Mouse (Mus musculus) stomach, adult 2 months (tissue): ENCODE results near the gene Mapk8ip3. TPM values are rescaled to one million over a fixed set of nuclear protein-coding genes. Genes with fewer than 3 reads are reported as not detected.

Source experiments
- polyA plus RNA-seq: library from polyadenylated mRNA; depleted of rRNA; stranded (reverse); fragments of >200 nt; gene quantifications from 2 replicates; pipeline ENCODE4 v1.2.3, GENCODE M21; 2012; rRNA removed

The Mapk8ip3 gene
- 31.3 and 37.0 TPM in 2 replicates for polyA plus RNA-seq

GRCm38 (mm10) chr17:24936259-24937237 lies at the start of gene Mapk8ip3:
Gene Mapk8ip3 (minus strand): TSS chr17:24936977.

GRCm38 (mm10) chr17:24960135-24960851 lies 23.5 kb upstream of the Mapk8ip3 start, which contains the start of gene Jpt2:
Gene Jpt2 (minus strand): TSS chr17:24960689.

GRCm38 (mm10) chr17:24896241-24896992 lies 40.4 kb downstream of the Mapk8ip3 start, which contains the start of gene Nme3:
Gene Nme3 (plus strand): TSS chr17:24896500.

DNA sequence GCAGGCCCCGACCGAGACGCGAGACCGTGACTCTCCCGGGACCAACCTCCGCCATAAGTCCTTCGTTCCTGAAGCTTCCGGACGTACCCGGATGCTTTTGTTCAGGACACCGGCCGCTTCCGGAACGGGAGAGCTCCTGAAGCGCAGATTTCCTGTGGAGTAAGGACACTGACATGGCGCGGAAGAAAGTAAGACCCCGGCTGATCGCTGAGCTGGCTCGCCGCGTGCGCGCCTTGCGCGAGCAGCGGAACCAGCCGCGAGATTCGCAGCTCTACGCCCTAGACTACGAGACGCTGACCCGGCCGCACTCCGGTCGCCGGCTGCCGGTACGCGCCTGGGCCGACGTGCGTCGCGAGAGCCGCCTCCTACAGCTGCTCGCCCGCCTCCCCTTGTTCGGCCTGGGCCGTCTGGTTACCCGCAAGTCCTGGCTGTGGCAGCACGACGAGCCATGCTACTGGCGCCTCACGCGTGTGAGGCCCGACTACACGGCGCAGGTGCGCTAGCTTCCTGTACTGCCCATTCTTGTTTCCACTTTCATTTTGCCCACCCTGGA lies 41.7 kb downstream of the Mapk8ip3 start, which contains the start of the genes Eme2 and Mrps34:
Gene Eme2 (minus strand): TSS at position 93 of the 553 bp plus-strand sequence.
Gene Mrps34 (plus strand): TSS at position 122 of the 553 bp plus-strand sequence.

DNA sequence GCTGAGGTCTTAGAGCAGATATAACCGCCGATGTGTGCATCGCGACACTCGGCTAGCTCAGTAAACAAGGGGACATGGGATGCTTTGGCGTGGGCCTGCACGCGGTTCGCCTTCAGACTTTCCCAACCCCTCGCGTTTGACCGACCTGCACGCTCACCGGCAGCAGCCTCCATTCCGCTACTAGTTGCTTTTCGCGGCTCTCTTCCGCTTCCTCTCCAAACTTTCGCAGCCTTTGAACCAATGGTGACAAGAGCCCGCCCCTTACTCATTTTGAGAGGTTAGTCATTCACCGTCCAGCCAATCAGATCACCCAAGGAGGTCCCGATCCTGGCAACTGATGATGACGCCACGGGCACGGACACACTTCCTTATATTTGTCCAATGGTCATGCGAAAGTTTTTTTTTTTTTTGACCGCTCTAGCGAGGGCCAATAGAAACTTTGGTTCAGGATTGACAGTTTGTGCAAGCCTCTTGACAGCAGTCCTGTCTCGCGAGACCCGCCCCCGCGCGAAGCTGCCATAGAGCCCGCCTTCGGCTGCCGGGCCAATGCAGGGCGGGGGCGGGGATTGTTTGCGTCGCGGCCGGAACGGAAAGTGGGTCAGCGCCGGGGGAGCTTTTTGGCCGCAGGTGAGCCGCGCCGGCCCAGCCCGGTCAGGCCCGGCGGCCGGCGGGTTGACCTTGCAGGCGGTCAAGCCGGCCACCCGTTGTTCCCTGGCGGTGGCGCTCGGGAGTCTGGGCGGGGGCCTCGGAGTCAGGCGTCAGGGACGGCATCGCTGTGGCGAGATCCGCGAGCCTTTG lies 50.4 kb downstream of the Mapk8ip3 start, which contains the start of the genes Nubp2 and Spsb3:
Gene Nubp2 (minus strand): TSS at position 216 of the 798 bp plus-strand sequence.
Gene Spsb3 (plus strand): TSS at position 510 of the 798 bp plus-strand sequence.

GRCm38 (mm10) chr17:24865776-24866175 lies 71.0 kb downstream of the Mapk8ip3 start, which contains the start of gene Igfals:
Gene Igfals (plus strand): TSS chr17:24865997.

GRCm38 (mm10) chr17:24850065-24850772 lies 86.6 kb downstream of the Mapk8ip3 start, which contains the start of gene Fahd1:
Gene Fahd1 (minus strand): TSS chr17:24850364.

Other genes starting within 250 kb of the Mapk8ip3 start
- 1.4 and 1.7 TPM in 2 replicates for gene Syngr3, start 247.0 kb downstream of the Mapk8ip3 start, polyA plus RNA-seq
- gene Gfer, start 240.8 kb downstream of the Mapk8ip3 start, polyA plus RNA-seq: 7.2 and 30.2 TPM in 2 replicates
- gene Noxo1, start 240.7 kb downstream of the Mapk8ip3 start, polyA plus RNA-seq: 11.3 and 12.3 TPM in 2 replicates
- 25.5 and 30.0 TPM in 2 replicates for gene Tbl3, start 229.3 kb downstream of the Mapk8ip3 start, polyA plus RNA-seq
- 0.13 and 0.33 TPM in 2 replicates for gene Rnf151, start 218.9 kb downstream of the Mapk8ip3 start, polyA plus RNA-seq
- gene Rps2, start 218.9 kb downstream of the Mapk8ip3 start, polyA plus RNA-seq: 1,596 and 3,241 TPM in 2 replicates
- 158 and 263 TPM in 2 replicates for gene Ndufb10, start 212.5 kb downstream of the Mapk8ip3 start, polyA plus RNA-seq
- 2.5 and 3.6 TPM in 2 replicates for gene Rpl3l, start 209.2 kb downstream of the Mapk8ip3 start, polyA plus RNA-seq
- 78.4 and 78.5 TPM in 2 replicates for gene Msrb1, start 200.3 kb downstream of the Mapk8ip3 start, polyA plus RNA-seq
- gene Hs3st6, start 184.0 kb downstream of the Mapk8ip3 start, polyA plus RNA-seq: 3.0 and 3.9 TPM in 2 replicates
- gene Meiob, start 132.7 kb downstream of the Mapk8ip3 start, polyA plus RNA-seq: not detected in 2 replicates
- 37.2 and 61.0 TPM in 2 replicates for gene Hagh, start 96.8 kb downstream of the Mapk8ip3 start, polyA plus RNA-seq
- 5.4 and 6.5 TPM in 2 replicates for gene Fahd1, start 86.6 kb downstream of the Mapk8ip3 start, polyA plus RNA-seq
- gene Igfals, start 71.0 kb downstream of the Mapk8ip3 start, polyA plus RNA-seq: 2.3 and 5.1 TPM in 2 replicates
- gene Nubp2, start 50.6 kb downstream of the Mapk8ip3 start, polyA plus RNA-seq: 17.6 and 19.5 TPM in 2 replicates
- 55.4 and 87.4 TPM in 2 replicates for gene Spsb3, start 50.3 kb downstream of the Mapk8ip3 start, polyA plus RNA-seq
- gene Eme2, start 41.9 kb downstream of the Mapk8ip3 start, polyA plus RNA-seq: 12.9 and 16.6 TPM in 2 replicates
- 92.5 and 285 TPM in 2 replicates for gene Mrps34, start 41.9 kb downstream of the Mapk8ip3 start, polyA plus RNA-seq
- 25.7 and 28.0 TPM in 2 replicates for gene Nme3, start 40.5 kb downstream of the Mapk8ip3 start, polyA plus RNA-seq
- gene Jpt2, start 23.7 kb upstream of the Mapk8ip3 start, polyA plus RNA-seq: 2.4 and 3.6 TPM in 2 replicates
- 2.9 and 4.7 TPM in 2 replicates for gene Cramp1l, start 78.8 kb upstream of the Mapk8ip3 start, polyA plus RNA-seq
- gene Ift140, start 79.1 kb upstream of the Mapk8ip3 start, polyA plus RNA-seq: 2.1 and 2.7 TPM in 2 replicates
- 17.1 and 18.2 TPM in 2 replicates for gene Tmem204, start 146.6 kb upstream of the Mapk8ip3 start, polyA plus RNA-seq
- 7.1 and 7.3 TPM in 2 replicates for gene Telo2, start 179.0 kb upstream of the Mapk8ip3 start, polyA plus RNA-seq
- not detected in 2 replicates for gene Ptx4, start 183.8 kb upstream of the Mapk8ip3 start, polyA plus RNA-seq
- gene Clcn7, start 196.4 kb upstream of the Mapk8ip3 start, polyA plus RNA-seq: 12.3 and 13.1 TPM in 2 replicates
- 0.08 and 0.13 TPM in 2 replicates for gene Ccdc154, start 225.5 kb upstream of the Mapk8ip3 start, polyA plus RNA-seq
- gene Gm38655, start 238.5 kb upstream of the Mapk8ip3 start, polyA plus RNA-seq: 3.6 TPM in 2 replicates
- 8.0 and 10.1 TPM in 2 replicates for gene BC003965, start 247.6 kb upstream of the Mapk8ip3 start, polyA plus RNA-seq